Mouse (Mus musculus) olfactory bulb, adult 2 months (tissue): ENCODE results near the gene Tex35.

ENCODE experiments used
- CTCF ChIP-seq: fragments of 200-500 bp; IDR thresholded peaks from 2 replicates; pipeline ENCODE4 v1.5.1; 2012; ENCODE audit warnings: low read depth, mild to moderate bottlenecking, low read length, moderate library complexity; ENCODE audit not compliant: insufficient read depth
- POLR2A ChIP-seq: fragments of 200-500 bp; IDR thresholded peaks from 2 replicates; pipeline ENCODE4 v1.6.1; 2012; ENCODE audit warnings: mild to moderate bottlenecking, low read depth, low read length, moderate library complexity; ENCODE audit not compliant: insufficient read depth

GRCm38 (mm10) chr1:157090835-157091234, 17.6 kb downstream of the Tex35 start:
- TF ChIP-seq CTCF (no peak), POLR2A (no peak)
